Mouse (Mus musculus): ENCODE measurements around the gene Dlg1.

DNA sequence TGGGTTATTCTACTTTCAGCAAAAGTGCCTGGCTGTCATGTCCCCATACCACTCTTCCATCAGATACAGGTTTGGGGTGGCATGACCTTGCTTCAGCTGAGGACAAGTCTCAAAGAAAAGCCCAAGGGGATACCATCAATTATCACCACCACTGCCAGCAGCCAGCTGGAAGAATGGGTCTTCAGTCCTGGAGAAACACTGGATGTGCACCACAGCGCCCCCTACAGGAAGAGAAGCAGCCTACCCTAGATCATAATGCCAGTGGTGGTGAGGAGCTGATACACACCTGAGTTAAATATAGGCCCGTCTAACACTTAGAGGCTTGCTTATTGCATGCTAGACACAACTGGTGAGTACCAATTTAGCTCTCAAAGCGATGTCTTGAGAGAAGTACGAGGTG lies 242.1 kb downstream of the Dlg1 start:
- TF ChIP-seq POLR2A (IDR thresholded peaks at IDR 0.05; ENCODE audit: insufficient read depth, low read depth, low read length), result no peak
- no peak for TF ChIP-seq CTCF (IDR thresholded peaks at IDR 0.05; ENCODE audit: insufficient read depth, low read depth, low read length)

Data from olfactory bulb, adult 2 months (tissue).